Mouse (Mus musculus) adrenal gland, adult 2 months (tissue): ENCODE measurements around the gene Crybb1. TPM values are rescaled to one million over a fixed set of nuclear protein-coding genes. Genes with fewer than 3 reads are reported as not detected.

Source experiments
- DNase-seq: peaks from one replicate; pipeline ENCODE4 v3.0.0; 2021
- polyA plus RNA-seq: library from polyadenylated mRNA; depleted of rRNA; stranded (reverse); fragments of >200 nt; gene quantifications from 2 replicates; pipeline ENCODE4 v1.2.3, GENCODE M21; 2012
- total RNA-seq, 2 experiments: library from RNA; stranded (reverse); gene quantifications; 2 replicates each; pipeline ENCODE4 v1.2.3; 2021

Crybb1 gene
- total and polyA plus RNA-seq, 3 experiments: 2.9 to 6.7 (median 3.2) TPM

DNA sequence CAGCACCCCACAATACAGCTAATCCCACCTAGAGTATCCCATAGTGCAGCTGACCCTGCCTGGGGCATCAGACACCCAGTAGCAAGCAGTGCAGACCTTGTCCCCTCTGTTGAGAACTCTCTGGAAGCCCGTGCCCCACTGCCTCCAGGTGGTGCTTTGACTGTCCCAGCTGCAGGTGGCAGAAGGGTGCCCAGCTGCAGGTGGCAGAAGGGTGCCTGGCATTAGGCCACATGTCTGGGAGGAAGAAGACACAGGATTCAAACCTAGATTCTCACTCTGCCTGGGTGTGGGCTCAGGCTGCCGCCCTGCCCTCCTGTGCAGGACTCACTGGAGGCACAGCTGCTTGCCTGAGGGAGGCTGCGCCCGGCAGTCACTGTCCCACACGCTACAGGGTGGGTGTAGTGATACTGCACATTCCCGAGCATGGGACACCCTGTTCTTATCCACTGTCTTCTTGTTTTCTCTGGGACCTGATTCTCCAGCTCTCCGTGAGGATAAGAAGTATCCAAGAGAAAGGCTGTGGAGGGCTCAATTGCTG lies 30.0 kb downstream of the Crybb1 start:
- no peak for DNase-seq

DNA sequence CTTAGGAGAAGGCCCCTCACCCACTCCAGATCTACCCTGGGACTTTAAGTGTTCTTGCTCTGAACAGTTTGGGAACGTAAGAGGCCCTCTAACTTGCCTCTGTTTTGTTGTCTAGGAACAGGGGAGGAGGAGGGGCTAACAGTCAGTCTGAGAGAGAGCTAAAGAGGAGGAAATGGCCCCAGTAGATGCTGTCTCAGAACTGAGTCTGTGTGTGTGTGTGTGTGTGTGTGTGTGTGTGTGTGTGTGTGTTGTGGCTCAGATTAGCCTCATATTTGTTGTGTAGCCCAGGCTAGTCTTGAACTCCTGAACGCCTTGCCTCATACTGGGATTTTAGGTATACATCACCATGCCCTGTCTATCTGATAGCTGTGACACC lies 31.0 kb downstream of the Crybb1 start:
- no peak for DNase-seq

GRCm38 (mm10) chr5:112286984-112287641 lies 31.5 kb downstream of the Crybb1 start:
- no peak for DNase-seq

GRCm38 (mm10) chr5:112287652-112288051 lies 32.0 kb downstream of the Crybb1 start:
- DNase-seq: no peak

- DNase-seq: peak; percentile 46
Measured at GRCm38 (mm10) chr5:112288193-112289141, 32.9 kb downstream of the Crybb1 start.

DNA sequence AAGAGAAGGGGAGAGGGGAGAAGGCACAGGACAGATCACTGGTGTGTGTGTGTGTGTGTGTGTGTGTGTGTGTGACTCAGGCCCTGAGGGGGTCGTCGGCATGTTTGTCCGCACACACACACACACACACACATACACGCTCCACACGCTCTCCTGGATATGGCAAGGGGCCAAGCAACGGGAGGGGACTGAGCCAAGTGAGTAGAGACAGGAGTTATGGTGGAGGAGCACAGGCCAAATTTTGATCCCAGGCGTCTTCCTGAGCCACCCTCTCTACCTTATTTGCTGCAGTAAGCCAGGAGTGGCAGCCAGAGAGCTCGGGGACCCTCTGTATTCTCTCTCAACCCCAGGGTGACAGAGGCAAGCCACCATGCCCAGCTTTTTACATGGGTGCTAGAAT lies 33.6 kb downstream of the Crybb1 start:
- DNase-seq: peak; percentile 70

DNA sequence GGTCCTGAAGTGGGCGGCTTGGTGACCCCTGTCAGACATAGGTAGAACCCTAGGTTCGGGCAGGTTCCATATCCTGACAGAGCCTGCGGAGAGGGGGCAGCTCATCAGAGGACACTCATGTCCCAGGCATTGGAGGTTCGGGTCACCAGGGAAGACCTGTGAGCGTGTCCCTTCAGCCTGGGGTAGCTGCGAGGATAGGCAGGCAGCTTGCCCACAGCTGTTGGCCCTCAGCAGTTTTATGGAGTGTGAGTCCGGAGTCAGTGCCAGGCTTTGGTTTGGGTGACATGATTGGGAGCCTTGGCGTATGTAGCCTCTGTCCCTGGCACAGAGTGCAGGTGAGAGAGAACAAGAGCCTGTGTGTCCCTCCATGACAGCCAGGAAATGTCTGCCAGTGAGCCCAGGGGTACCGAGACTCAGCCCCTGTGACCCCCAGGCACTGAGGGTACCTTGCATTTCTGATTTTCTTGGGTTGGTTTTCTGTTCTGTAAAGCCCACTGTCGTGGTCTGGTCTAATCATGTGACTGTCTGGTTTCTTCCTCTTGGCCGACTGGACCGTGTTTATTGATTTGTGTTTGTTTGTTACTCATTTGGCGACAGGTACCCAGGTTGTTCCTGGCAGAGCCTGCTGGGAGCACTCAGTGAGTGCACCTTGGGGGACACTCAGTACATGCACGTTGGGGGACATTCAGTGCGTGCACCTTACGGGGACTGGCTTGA lies 34.4 kb downstream of the Crybb1 start:
- DNase-seq: peak; percentile 77

DNA sequence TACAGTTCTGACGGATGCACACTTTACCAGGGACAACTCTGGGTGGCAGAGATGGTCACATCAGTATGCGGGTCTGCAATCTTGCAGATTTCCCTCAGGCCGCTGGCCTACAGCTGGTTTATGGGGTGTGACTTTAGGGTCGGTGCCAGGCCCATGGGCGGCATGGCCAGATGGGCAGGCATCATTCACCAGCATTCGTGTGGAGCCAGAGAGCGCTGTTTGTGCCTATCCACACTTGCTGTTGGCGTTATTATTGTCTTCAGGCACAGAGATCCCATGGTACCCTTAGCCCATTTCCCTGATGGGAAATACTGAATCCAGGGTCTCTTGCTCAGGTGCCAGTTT lies 34.9 kb downstream of the Crybb1 start:
- no peak for DNase-seq

DNA sequence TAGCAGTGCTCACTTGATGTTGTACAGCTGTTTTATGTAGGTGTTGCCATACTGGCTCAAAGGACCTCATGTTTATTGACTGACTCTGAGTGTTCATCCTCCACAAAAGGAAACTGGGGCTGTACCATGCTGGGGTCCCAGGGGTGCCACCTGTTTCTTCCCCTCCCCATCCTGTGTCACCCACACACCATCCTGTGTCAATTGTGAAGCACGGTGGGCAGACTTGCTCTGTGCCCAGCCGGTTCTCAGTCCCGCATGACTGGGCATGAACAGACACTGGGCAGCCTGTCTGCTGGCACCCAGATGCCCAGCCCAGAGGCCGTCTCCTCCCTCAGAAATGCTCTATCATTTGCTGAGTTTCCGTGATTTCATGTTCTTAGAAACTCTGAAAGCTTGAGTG lies 36.3 kb downstream of the Crybb1 start:
- DNase-seq: no peak

DNA sequence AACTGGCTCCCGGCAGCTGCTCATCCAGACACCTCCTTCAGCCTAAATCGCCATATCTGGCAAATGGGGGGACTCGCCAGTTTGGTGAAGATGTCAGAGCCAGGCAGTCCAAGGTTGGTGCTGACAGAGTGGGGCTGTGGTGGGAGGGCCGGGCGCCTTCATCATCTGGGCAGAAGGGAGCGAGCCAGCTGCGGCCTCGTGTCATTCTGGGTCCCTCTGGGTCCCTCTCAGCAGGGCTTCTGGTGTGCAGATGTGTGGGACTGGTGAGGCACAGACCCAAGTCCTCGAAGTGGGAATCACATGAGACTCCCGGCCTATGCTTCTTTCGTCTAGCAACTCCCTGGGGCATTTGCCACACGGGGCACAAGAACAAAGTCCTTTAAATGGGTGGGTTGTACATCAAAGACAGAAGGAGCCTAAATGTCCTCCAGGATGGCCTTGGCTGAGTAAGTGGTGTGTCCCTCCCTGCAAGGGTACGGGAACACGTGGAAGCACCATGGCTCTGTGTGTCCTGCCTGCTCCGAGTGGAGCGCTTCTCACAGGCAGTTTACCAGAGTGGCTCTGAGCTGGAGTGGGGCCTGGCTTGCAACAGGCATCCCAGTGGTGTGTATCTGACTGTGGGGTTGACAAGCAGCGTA lies 36.8 kb downstream of the Crybb1 start:
- peak; percentile 84 for DNase-seq

- no peak for DNase-seq
Measured at GRCm38 (mm10) chr5:112293800-112294199, 38.2 kb downstream of the Crybb1 start.

DNA sequence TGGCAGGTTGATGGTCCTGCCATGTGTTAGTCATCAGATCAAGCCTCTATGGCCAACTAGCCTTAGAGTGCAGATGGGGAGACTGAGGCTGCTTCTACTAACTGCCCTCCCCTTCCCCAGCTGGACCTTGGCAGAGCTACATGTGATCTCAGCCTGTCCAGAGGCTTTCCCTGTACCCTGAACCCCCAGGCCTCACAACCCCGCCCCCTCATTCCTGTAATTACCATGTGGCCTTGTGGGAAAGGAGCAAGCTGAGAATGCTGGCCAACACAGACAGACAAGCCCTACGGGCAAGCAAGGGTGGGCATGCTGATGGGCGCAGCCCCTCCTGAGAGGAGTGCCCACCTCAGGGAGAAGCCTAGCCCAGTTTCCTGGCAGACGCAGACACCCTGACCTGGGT lies 39.1 kb downstream of the Crybb1 start:
- DNase-seq: peak; percentile 64

DNA sequence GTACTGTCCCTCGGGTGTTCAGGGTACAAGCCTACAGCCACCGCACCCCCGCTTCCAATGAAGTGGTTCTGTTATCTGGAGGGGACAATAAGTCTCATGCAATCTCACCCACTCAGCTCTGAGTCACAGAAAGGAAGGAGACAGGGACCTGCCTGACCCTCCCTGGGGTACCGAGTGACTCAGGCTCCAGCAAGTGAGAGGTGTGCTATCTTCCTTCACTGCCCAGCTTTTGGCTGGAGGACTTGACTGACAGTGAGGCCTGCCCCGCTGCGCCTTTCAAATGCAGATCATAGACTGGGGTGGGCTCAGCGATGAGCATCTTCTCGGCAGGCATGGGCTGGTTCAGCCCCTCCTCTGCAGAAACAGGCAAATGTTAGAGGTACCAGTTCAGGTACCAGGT lies 39.5 kb downstream of the Crybb1 start:
- DNase-seq: peak; percentile 86

DNA sequence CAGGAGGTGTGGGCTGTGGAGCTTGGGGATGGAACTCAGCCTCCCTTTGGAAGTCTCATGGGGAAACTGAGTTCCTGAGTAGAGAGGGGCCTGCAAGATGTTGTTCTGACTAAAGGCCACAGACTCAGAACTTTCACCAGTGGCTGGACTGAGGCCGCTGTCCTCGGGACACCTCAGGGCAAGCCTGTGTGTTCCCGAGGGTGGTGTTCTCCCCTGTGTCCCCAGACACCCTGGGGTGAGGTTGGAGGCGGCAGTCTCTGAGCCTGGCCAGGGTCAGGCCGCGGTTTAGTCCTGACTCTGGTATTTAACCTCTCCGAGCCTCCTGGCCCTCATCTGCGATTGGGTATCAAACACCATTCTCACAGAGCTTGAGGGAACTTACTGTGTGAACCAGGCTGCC lies 39.9 kb downstream of the Crybb1 start:
- peak; percentile 46 for DNase-seq

DNA sequence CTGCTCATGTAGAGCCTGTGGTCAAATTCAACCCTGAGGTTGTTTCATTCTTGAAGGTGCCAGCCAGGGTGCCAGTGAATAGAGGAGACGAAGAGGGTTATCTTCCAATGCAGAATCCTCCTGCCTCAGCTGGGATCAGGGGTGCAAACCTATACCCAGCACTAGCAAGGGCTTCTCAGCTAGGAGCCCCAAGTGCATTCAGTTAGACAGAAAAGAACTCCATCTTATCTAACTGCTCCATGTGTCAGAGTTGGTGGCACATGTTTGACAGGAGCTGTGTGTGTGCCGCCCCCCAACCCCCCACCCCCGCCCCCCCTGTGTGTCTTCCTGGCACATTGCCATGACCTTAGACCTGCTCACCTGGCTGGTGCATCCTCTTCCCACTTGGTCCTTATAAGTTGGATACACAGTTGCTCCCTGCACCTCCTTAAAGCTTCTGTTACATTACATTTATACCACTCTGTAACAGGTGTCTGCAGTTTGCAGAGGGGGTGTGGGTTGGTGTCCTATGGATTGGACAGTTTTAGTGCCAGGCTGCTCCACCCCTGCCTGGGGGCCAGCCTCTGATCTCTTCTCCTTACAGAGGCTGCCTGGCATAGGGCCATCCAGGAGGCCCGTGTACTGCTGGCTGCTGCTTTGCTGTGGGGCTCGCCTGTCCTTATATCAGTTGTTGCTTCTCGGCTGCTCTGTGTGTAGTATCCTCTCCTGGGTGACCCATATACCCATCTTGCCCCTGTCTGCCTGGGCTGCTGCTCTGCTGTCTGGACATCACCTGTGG lies 41.0 kb downstream of the Crybb1 start:
- DNase-seq: peak; percentile 58

- DNase-seq: peak; percentile 41
Measured at GRCm38 (mm10) chr5:112297257-112297656, 41.6 kb downstream of the Crybb1 start.

- peak; percentile 90 for DNase-seq
Measured at GRCm38 (mm10) chr5:112298226-112298988, 42.8 kb downstream of the Crybb1 start.

- peak; percentile 51 for DNase-seq
Measured at GRCm38 (mm10) chr5:112299399-112299798, 43.8 kb downstream of the Crybb1 start.

DNA sequence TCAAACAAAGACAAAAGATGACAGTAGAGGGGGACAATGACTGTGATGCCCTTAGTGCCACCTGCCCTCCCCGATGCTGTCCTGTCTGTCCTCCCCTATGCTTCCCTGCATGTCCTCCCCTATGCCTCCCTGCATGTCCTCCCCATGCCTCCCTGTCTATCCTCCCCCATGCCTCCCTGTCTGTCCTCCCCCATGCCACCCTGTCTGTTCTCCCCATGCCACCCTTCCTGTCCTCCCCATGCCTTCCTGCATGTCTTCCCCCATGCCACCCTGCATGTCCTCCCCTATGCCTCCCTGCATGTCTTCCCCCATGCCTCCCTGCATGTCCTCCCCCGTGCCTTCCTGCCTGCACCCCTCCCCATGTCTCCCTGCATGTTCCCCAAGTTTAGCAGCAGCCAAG lies 44.5 kb downstream of the Crybb1 start:
- DNase-seq: no peak

GRCm38 (mm10) chr5:112300721-112301308 lies 45.2 kb downstream of the Crybb1 start:
- DNase-seq: peak; percentile 32
